Mouse (Mus musculus): ENCODE results near the gene Ide. TPM values are rescaled to one million over a fixed set of nuclear protein-coding genes. Genes with fewer than 3 reads are reported as not detected.

Ide gene
- total and polyA plus RNA-seq, 3 experiments, result 32.6 to 87.5 (median 76.8) TPM

- TF ChIP-seq USF2 (IDR thresholded peaks at IDR 0.05; ENCODE audit: borderline replicate concordance in 1 of 2, insufficient read depth in 1 of 2, low read depth in 1 of 2, low read length in 2 of 2) (no peak), ETS1 (IDR thresholded peaks at IDR 0.05; ENCODE audit: low read depth, low read length) (0 out of 2 replicates have a peak, but pooled peaks have one; percentile 39), HCFC1 (IDR thresholded peaks at IDR 0.05; ENCODE audit: low read depth, low read length) (peak; percentile 62), RCOR1 (IDR thresholded peaks at IDR 0.05; ENCODE audit: low read depth, low read length) (peak; percentile 66; the same call in 1 of the 2 replicates), GABPA (IDR thresholded peaks at IDR 0.05; ENCODE audit: low read depth, low read length) (no peak), KAT2A (conservative IDR thresholded peaks at IDR 0.05; ENCODE audit: low read depth, low read length) (no peak)
Measured at GRCm38 (mm10) chr19:37374941-37375754, 37.5 kb upstream of the Ide start (continued).

- no peak overlapping the region for H3K4me3 ChIP-seq (ENCODE audit: control insufficient read depth in 1 of 2, insufficient read depth in 1 of 2, low read depth in 2 of 2, low read length in 2 of 2)
- H3K36me3 ChIP-seq (ENCODE audit: control insufficient read depth in 1 of 2, insufficient read depth in 2 of 2, low read length in 2 of 2), result peaks cover 0 to 10% of the 10 kb centered on the region in 2 experiments; a peak in 2 of 4 replicates
- no peaks in the 10 kb centered on the region for H3K79me2 ChIP-seq (ENCODE audit: control insufficient read depth, insufficient read depth, low read length, poor library complexity)
- H3K27ac ChIP-seq (ENCODE audit: control insufficient read depth, low read depth, low read length), result no peak overlapping the region
- H3K9ac ChIP-seq (ENCODE audit: control insufficient read depth, low read depth, low read length, poor library complexity, severe bottlenecking), result no peak overlapping the region
- H3K4me1 ChIP-seq (ENCODE audit: control insufficient read depth in 1 of 2, insufficient read depth in 2 of 2, low read length in 2 of 2), result peaks cover 0 to 6% of the 10 kb centered on the region in 2 experiments; a peak in 2 of 4 replicates
- TF ChIP-seq POLR2AphosphoS2 (IDR thresholded peaks at IDR 0.05; ENCODE audit: low read length) (no peak), GABPA (IDR thresholded peaks at IDR 0.05; ENCODE audit: low read depth, low read length) (no peak), USF2 (IDR thresholded peaks at IDR 0.05; ENCODE audit: borderline replicate concordance in 1 of 2, insufficient read depth in 1 of 2, low read depth in 1 of 2, low read length in 2 of 2) (no peak), JUND (IDR thresholded peaks at IDR 0.05; ENCODE audit: low read depth, low read length) (no peak), MAFK (IDR thresholded peaks at IDR 0.05; ENCODE audit: borderline replicate concordance, low read depth, low read length) (no peak), MYC (IDR thresholded peaks at IDR 0.05; ENCODE audit: low read depth, low read length) (no peak), TCF12 (IDR thresholded peaks at IDR 0.05; ENCODE audit: low read depth, low read length) (no peak), MXI1 (IDR thresholded peaks at IDR 0.05; ENCODE audit: low read depth, low read length) (no peak), RCOR1 (IDR thresholded peaks at IDR 0.05; ENCODE audit: low read depth, low read length) (no peak), NELFE (IDR thresholded peaks at IDR 0.05; ENCODE audit: low read depth, low read length) (no peak), ZNF384 (IDR thresholded peaks at IDR 0.05; ENCODE audit: low read depth, low read length) (no peak), USF1 (IDR thresholded peaks at IDR 0.05; ENCODE audit: low read depth, low read length) (no peak), ZC3H11A (IDR thresholded peaks at IDR 0.05; ENCODE audit: low read depth, low read length) (no peak), MAZ (IDR thresholded peaks at IDR 0.05; ENCODE audit: low read depth, low read length) (no peak), SIN3A (IDR thresholded peaks at IDR 0.05; ENCODE audit: low read length) (no peak), BHLHE40 (IDR thresholded peaks at IDR 0.05; ENCODE audit: borderline replicate concordance, low read depth, low read length) (no peak), E2F4 (IDR thresholded peaks at IDR 0.05; ENCODE audit: borderline replicate concordance, low read depth, low read length) (no peak), TAL1 (IDR thresholded peaks at IDR 0.05; ENCODE audit: low read length) (no peak), POLR2AphosphoS5 (IDR thresholded peaks at IDR 0.05; ENCODE audit: borderline replicate concordance, low read depth, low read length) (no peak), CHD2 (IDR thresholded peaks at IDR 0.05; ENCODE audit: low read length) (no peak)
- no peaks in the 10 kb centered on the region for H3K27me3 ChIP-seq (ENCODE audit: control insufficient read depth in 1 of 2, insufficient read depth in 2 of 2, low read length in 2 of 2)
- no peaks in the 10 kb centered on the region for H3K9me3 ChIP-seq (replicated peaks; ENCODE audit: insufficient read depth, low read length)
- DNase-seq (ENCODE audit: low read depth, low spot score), result no peak
Measured at GRCm38 (mm10) chr19:37370356-37370755, 32.7 kb upstream of the Ide start.
